Mouse (Mus musculus) heart, postnatal 14 days (tissue): ENCODE results near the gene Prkar1a. TPM values are rescaled to one million over a fixed set of nuclear protein-coding genes. Genes with fewer than 3 reads are reported as not detected.

Source experiments
- DNase-seq, 2 experiments: peaks; one replicate each; pipeline ENCODE4 v3.0.0; 2021 to 2022
- intact Hi-C: fragments of 180-260 bp; cut with DNase I; formaldehyde crosslinking; loops from one replicate; pipeline ENCODE4 v1.15.1; 2025
- total RNA-seq, 2 experiments: library from RNA; stranded (reverse); gene quantifications; 2 replicates each; pipeline ENCODE4 v1.2.3; 2021

Gene Prkar1a
- total RNA-seq, 2 experiments from 2014 or later = 365 to 412 TPM

- no peak for DNase-seq
- intact Hi-C loops = no loop called here
These were observed 53.0 kb downstream of the Prkar1a start for GRCm38 (mm10) chr11:109702031-109702815.

GRCm38 (mm10) chr11:109703845-109704244, 54.6 kb downstream of the Prkar1a start:
- DNase-seq = no peak
- intact Hi-C loops = no loop called here

- no peak for DNase-seq
- intact Hi-C loops = no loop called here
These were observed 55.4 kb downstream of the Prkar1a start for GRCm38 (mm10) chr11:109704311-109705205.

GRCm38 (mm10) chr11:109705336-109706054, 56.3 kb downstream of the Prkar1a start:
- DNase-seq = no peak
- intact Hi-C loops = no loop called here

DNA sequence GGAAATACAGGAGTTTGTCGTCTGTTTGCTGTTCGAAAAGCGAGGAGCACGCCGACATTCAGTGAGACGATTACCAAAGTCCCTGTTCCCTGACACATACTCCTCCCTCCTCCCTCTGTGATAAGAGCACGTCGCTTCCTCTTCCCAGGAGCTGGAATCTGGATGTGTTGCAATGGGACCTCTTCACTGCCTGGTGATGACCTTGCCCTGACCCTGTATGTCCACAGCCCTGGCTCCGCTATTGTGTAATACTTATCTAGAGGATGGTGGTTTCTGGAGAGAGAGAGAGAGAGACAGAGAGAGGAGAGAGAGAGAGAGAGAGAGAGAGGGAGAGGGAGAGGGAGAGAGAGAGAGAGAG, 56.8 kb downstream of the Prkar1a start:
- intact Hi-C loops = no loop called here
- DNase-seq = peak; percentile 21 to 39

- intact Hi-C loops = no loop called here
- DNase-seq = no peak
These were observed 57.4 kb downstream of the Prkar1a start for GRCm38 (mm10) chr11:109706586-109706985.

GRCm38 (mm10) chr11:109707442-109707841, 58.2 kb downstream of the Prkar1a start:
- no peak for DNase-seq
- intact Hi-C loops = no loop called here

- DNase-seq = no peak
- intact Hi-C loops = no loop called here
These were observed 59.6 kb downstream of the Prkar1a start for GRCm38 (mm10) chr11:109708786-109709185.

GRCm38 (mm10) chr11:109709501-109709900, 60.3 kb downstream of the Prkar1a start:
- no peak for DNase-seq

GRCm38 (mm10) chr11:109714341-109715247, 65.4 kb downstream of the Prkar1a start:
- intact Hi-C loops = no loop called here
- peak in 1 of 2 experiments; percentile 36 for DNase-seq

More at GRCm38 (mm10) chr11:109709501-109709900, 60.3 kb downstream of the Prkar1a start:
- intact Hi-C loops = no loop called here

GRCm38 (mm10) chr11:109715311-109715781, 66.1 kb downstream of the Prkar1a start:
- no peak for DNase-seq
- intact Hi-C loops = no loop called here

- intact Hi-C loops = no loop called here
- no peak for DNase-seq
These were observed 67.8 kb downstream of the Prkar1a start for GRCm38 (mm10) chr11:109716981-109717380.

GRCm38 (mm10) chr11:109717448-109717847, 68.2 kb downstream of the Prkar1a start:
- no peak for DNase-seq
- intact Hi-C loops = no loop called here

GRCm38 (mm10) chr11:109717966-109718895, 69.0 kb downstream of the Prkar1a start:
- no peak for DNase-seq
- intact Hi-C loops = no loop called here
